Mouse (Mus musculus): Measurements from ENCODE around the gene Wnt9a. TPM values are rescaled to one million over a fixed set of nuclear protein-coding genes. Genes with fewer than 3 reads are reported as not detected.
A peak's percentile ranks its signal among the peaks of the same experiment; 100 is the strongest.

Wnt9a gene
- total RNA-seq, 2 experiments from 2014 or later: 11.1 to 11.8 TPM

- DNase-seq: peak; percentile 81
Observed at GRCm38 (mm10) chr11:59302700-59303569, 3.8 kb upstream of the Wnt9a start.

- no peak for DNase-seq
Observed at GRCm38 (mm10) chr11:59305008-59305820, 1.5 kb upstream of the Wnt9a start.

GRCm38 (mm10) chr11:59305821-59306215 is 910 bp upstream of the Wnt9a start:
- DNase-seq: peak; percentile 24

- peak; percentile 87 for DNase-seq
Observed at GRCm38 (mm10) chr11:59307422-59308163, 865 bp downstream of the Wnt9a start.

- peak; percentile 52 for DNase-seq
Observed at GRCm38 (mm10) chr11:59308164-59308542, 1.4 kb downstream of the Wnt9a start.

GRCm38 (mm10) chr11:59308625-59309024 is 1.9 kb downstream of the Wnt9a start:
- DNase-seq: no peak

- DNase-seq: peak; percentile 69
Observed at GRCm38 (mm10) chr11:59309106-59309805, 2.5 kb downstream of the Wnt9a start.

- DNase-seq: no peak
Observed at GRCm38 (mm10) chr11:59309976-59310375, 3.2 kb downstream of the Wnt9a start.

GRCm38 (mm10) chr11:59312060-59312459 is 5.3 kb downstream of the Wnt9a start:
- peak; percentile 27 for DNase-seq

GRCm38 (mm10) chr11:59312501-59312900 is 5.8 kb downstream of the Wnt9a start:
- DNase-seq: peak; percentile 25

GRCm38 (mm10) chr11:59313029-59313811 is 6.5 kb downstream of the Wnt9a start:
- peak; percentile 61 for DNase-seq

- peak; percentile 63 for DNase-seq
Observed at GRCm38 (mm10) chr11:59313944-59314343, 7.2 kb downstream of the Wnt9a start.

GRCm38 (mm10) chr11:59316517-59316916 is 9.8 kb downstream of the Wnt9a start:
- DNase-seq: no peak

GRCm38 (mm10) chr11:59322988-59323387 is 16.3 kb downstream of the Wnt9a start:
- peak; percentile 31 for DNase-seq

- no peak for DNase-seq
Observed at GRCm38 (mm10) chr11:59324777-59325176, 18.0 kb downstream of the Wnt9a start.

GRCm38 (mm10) chr11:59327625-59328024 is 20.9 kb downstream of the Wnt9a start:
- no peak for DNase-seq

GRCm38 (mm10) chr11:59329616-59330015 is 22.9 kb downstream of the Wnt9a start:
- no peak for DNase-seq

GRCm38 (mm10) chr11:59330560-59330959 is 23.8 kb downstream of the Wnt9a start:
- peak; percentile 89 for DNase-seq

- no peak for DNase-seq
Observed at GRCm38 (mm10) chr11:59331167-59331869, 24.6 kb downstream of the Wnt9a start.

- no peak for DNase-seq
Observed at GRCm38 (mm10) chr11:59332938-59333337, 26.2 kb downstream of the Wnt9a start.

All from gastrocnemius, postnatal 10 days (tissue).